Mouse (Mus musculus): ENCODE results near the gene Csnk2b.

- TF ChIP-seq CTCF (IDR thresholded peaks at IDR 0.05; ENCODE audit: low read depth) = no peak
- no peak for TF ChIP-seq EP300 (IDR thresholded peaks at IDR 0.05; ENCODE audit: low read depth)
These were observed 31.2 kb upstream of the Csnk2b start for GRCm38 (mm10) chr17:35153077-35153476.
